Mouse (Mus musculus) embryonic facial prominence, embryonic 10.5 days (tissue): ENCODE measurements around the gene Pik3cb. TPM values are rescaled to one million over a fixed set of nuclear protein-coding genes. Genes with fewer than 3 reads are reported as not detected.
A peak's percentile ranks its signal among the peaks of the same experiment; 100 is the strongest.

Source experiments
- DNase-seq: peaks from one replicate; pipeline ENCODE4 v3.0.0-alpha.2; 2017; ENCODE audit warnings: low spot score
- H3K27ac ChIP-seq: fragments of 300-500 bp; sonication (generic); replicated peaks from 2 replicates; pipeline ENCODE4 v1.5.1; 2016; ENCODE audit warnings: mild to moderate bottlenecking
- H3K27me3 ChIP-seq: fragments of 300-500 bp; sonication (generic); replicated peaks from 2 replicates; pipeline ENCODE4 v1.6.1; 2016; ENCODE audit warnings: low read depth, mild to moderate bottlenecking; ENCODE audit not compliant: poor library complexity, severe bottlenecking
- H3K36me3 ChIP-seq: fragments of 300-500 bp; sonication (generic); replicated peaks from 2 replicates; pipeline ENCODE4 v1.6.1; 2016; ENCODE audit warnings: mild to moderate bottlenecking, moderate library complexity
- H3K4me1 ChIP-seq: fragments of 300-500 bp; sonication (generic); 2 replicates; pipeline ENCODE4 v1.6.1; 2016
- H3K4me3 ChIP-seq: fragments of 300-500 bp; sonication (generic); 2 replicates; pipeline ENCODE4 v1.5.1; 2016; ENCODE audit warnings: mild to moderate bottlenecking, moderate library complexity
- H3K9me3 ChIP-seq: fragments of 300-500 bp; sonication (generic); 2 replicates; pipeline ENCODE4 v1.6.1; 2016; ENCODE audit warnings: mild to moderate bottlenecking
- WGBS: fragments of 180-500 bp; shearing (Covaris S2); methylation state at CpG from one replicate; pipeline ENCODE4 v1.1.7; 2016; 5-methylcytosine and 5-hydroxymethylcytosine counted together
- polyA plus RNA-seq: library from polyadenylated mRNA; unstranded; fragments of >200 nt; fragmentation: Nextera tagmentation; extraction: Ambion mirVana; gene quantifications from 2 replicates; pipeline ENCODE4 v1.2.1, GENCODE M21; 2016

The Pik3cb gene
- polyA plus RNA-seq, 1 experiment from 2014 or later: 1.3 TPM

GRCm38 (mm10) chr9:99141618-99142017 is 1.2 kb upstream of the Pik3cb start:
- 90% methylated on average over 8 of the region's 8 CpGs for WGBS
- Histone ChIP-seq H3K4me1 (peaks cover 21% of the 10 kb centered on the region), H3K36me3 (no peaks in the 10 kb centered on the region), H3K27ac (no peak overlapping the region), H3K4me3 (no peak overlapping the region), H3K9me3 (no peaks in the 10 kb centered on the region), H3K27me3 (peaks cover 35% of the 10 kb centered on the region)
- DNase-seq: no peak

DNA sequence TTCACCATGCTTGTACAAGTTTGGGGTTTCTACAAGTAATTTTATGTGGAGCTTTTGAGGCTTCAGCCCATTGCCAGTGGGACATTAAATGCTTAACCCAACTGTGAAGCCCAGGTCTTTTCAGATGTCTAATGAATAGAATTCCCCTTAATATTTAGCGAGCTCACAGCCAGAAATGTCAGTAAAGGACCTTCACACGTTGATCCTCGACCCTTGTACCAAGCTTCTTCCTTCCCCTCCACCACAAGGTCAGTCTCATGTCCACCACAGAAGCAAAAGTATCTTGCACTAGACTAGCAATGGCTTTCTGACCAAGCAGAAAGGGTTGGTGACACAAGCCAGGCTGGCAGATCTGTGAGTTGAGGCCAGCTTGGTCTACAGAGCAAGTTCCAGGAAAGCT is 750 bp upstream of the Pik3cb start:
- Histone ChIP-seq H3K9me3 (no peaks in the 10 kb centered on the region), H3K27ac (no peak overlapping the region), H3K36me3 (no peaks in the 10 kb centered on the region), H3K4me1 (peaks cover 21% of the 10 kb centered on the region), H3K27me3 (peaks cover 35% of the 10 kb centered on the region), H3K4me3 (peak overlapping the region; percentile 89)
- DNase-seq: no peak
- 52% methylated on average over 3 of the region's 3 CpGs for WGBS

- Histone ChIP-seq H3K9me3 (no peaks in the 10 kb centered on the region), H3K4me1 (peaks cover 18% of the 10 kb centered on the region), H3K27ac (peak overlapping the region; percentile 91), H3K27me3 (peaks cover 35% of the 10 kb centered on the region), H3K4me3 (peak overlapping the region; percentile 89), H3K36me3 (no peaks in the 10 kb centered on the region)
- WGBS: 1% methylated on average over 77 of the region's 77 CpGs
- DNase-seq: peak; percentile 63
These were observed 1.0 kb downstream of the Pik3cb start for GRCm38 (mm10) chr9:99139194-99140023.

DNA sequence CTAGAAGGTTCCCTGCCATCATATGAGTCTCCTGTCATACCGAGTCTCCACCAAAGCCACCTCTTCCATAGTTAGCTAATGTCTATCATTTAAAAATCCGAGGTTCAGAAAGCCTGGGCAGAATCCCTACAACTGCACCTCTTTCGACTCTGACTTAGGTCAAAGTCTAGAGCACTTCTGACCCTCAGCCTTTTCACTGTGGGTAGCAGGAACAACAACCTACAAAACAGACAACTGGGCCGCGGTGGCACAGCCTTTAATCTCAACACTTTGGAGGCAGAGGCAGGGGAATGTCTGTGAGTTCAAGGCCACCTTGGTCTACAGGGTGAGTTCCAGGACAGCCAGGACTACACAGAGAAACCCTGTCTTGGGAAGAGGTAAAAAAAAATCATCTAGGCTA is 3.1 kb downstream of the Pik3cb start:
- H3K36me3 ChIP-seq: no peaks in the 10 kb centered on the region
- WGBS: 80% methylated on average over 5 of the region's 5 CpGs
- no peak overlapping the region for H3K4me3 ChIP-seq
- no peaks in the 10 kb centered on the region for H3K9me3 ChIP-seq
- H3K27me3 ChIP-seq: peaks cover 32% of the 10 kb centered on the region
- no peak for DNase-seq
- H3K27ac ChIP-seq: no peak overlapping the region
- peaks cover 20% of the 10 kb centered on the region for H3K4me1 ChIP-seq

DNA sequence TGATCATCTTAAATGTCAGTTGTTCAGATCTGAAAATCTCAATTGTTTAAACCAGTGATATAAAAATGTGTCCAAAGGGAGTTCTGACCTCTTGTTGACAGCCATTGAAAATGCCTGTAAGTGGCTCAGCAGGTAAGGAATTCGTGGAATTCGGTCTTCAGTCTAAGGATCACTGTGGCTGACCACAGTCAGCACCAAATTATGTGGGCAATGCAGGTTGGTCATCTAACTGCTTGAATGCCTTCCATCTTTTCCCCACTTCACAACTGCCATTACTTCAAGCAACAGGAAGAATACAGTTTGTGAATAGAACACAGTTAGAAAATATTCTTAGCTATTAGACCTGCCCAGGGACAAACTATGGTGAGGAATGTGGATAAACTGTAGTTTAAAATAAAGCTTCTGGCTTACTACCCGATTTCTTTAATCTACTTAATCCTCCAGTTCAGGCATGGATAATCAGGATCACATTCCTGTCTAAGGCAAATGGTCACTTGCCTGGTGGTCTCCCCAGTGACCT is 8.4 kb downstream of the Pik3cb start:
- H3K9me3 ChIP-seq: no peaks in the 10 kb centered on the region
- no peak overlapping the region for H3K27ac ChIP-seq
- no peak overlapping the region for H3K4me3 ChIP-seq
- H3K36me3 ChIP-seq: no peaks in the 10 kb centered on the region
- no peaks in the 10 kb centered on the region for H3K27me3 ChIP-seq
- WGBS: 43% methylated on average over 3 of the region's 3 CpGs
- DNase-seq: no peak
- H3K4me1 ChIP-seq: peaks cover 23% of the 10 kb centered on the region

DNA sequence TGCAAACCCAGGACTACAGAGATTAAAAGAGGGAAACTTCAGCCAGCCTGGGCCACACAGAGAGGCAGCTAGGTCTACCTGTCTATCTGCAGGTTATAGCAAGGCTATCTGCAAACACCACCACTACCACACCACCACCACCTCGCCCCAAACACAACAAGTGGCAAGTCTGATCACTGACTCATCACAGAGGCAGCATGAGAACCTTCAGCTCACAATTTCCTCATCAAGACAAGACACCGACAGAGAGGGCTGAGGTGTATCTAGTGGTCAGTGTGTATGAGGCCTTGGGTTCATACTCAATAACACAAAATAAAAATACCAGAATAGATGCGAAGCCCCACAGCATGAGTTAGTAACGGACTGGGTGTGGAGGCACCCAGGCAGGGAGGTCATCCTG is 9.3 kb downstream of the Pik3cb start:
- no peak overlapping the region for H3K27ac ChIP-seq
- H3K4me1 ChIP-seq: peaks cover 23% of the 10 kb centered on the region
- DNase-seq: no peak
- no peaks in the 10 kb centered on the region for H3K36me3 ChIP-seq
- H3K4me3 ChIP-seq: no peak overlapping the region
- 82% methylated on average over 4 of the region's 4 CpGs for WGBS
- no peaks in the 10 kb centered on the region for H3K9me3 ChIP-seq
- H3K27me3 ChIP-seq: no peaks in the 10 kb centered on the region

DNA sequence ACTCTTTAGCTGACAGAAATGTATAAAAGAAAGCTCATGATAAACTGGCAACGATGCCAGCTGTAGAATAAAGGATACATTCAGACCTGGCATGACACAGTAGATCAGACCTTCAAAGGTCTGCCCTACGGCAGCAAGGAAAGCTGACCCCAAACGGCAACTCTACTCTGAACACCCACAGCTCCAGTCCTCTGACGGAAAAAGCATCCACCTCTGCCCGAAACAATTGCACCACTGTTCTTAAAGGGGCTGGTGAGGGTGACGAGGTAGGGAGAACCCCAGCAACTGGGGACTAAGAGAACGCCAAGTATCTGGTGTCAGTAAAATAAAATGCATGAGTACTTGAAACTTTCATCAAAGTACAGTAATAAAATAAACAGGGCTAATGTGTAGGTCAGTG is 12.8 kb downstream of the Pik3cb start:
- Histone ChIP-seq H3K4me1 (peaks cover 23% of the 10 kb centered on the region), H3K27ac (no peak overlapping the region), H3K27me3 (no peaks in the 10 kb centered on the region), H3K36me3 (no peaks in the 10 kb centered on the region), H3K4me3 (no peak overlapping the region), H3K9me3 (no peaks in the 10 kb centered on the region)
- WGBS: 35% methylated on average over 7 of the region's 7 CpGs
- no peak for DNase-seq

- no peaks in the 10 kb centered on the region for H3K9me3 ChIP-seq
- DNase-seq: no peak
- no peak overlapping the region for H3K27ac ChIP-seq
- WGBS: 83% methylated on average over 4 of the region's 4 CpGs
- no peak overlapping the region for H3K4me3 ChIP-seq
- H3K36me3 ChIP-seq: 0 out of 2 replicates have a peak, but pooled peaks cover 8% of the 10 kb centered on the region
- H3K4me1 ChIP-seq: peaks cover 5% of the 10 kb centered on the region; the same call in 1 of the 2 replicates
- no peaks in the 10 kb centered on the region for H3K27me3 ChIP-seq
These were observed 17.7 kb downstream of the Pik3cb start for GRCm38 (mm10) chr9:99122749-99123148.

DNA sequence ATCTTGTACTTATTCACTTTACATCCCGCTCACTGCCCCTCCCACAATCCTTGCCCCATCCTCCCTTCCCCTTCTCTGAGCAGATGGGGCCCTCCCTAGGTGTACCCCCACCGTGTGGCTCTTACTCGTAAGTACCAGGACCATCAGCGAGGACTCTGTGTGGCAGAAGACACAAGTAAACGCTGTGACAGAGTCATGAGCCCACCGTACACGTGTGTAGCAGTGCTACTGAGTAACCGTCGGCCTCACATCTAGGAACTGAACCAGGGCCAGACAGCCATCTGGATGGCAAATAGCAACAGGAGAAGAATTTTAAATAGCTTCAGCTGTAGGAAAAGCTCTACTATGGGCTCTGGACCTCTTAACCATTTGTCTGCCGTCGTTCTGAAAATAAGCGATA is 28.0 kb downstream of the Pik3cb start:
- Histone ChIP-seq H3K27me3 (no peaks in the 10 kb centered on the region), H3K4me3 (no peak overlapping the region), H3K4me1 (peaks cover 9% of the 10 kb centered on the region), H3K27ac (no peak overlapping the region), H3K9me3 (no peaks in the 10 kb centered on the region), H3K36me3 (no peaks in the 10 kb centered on the region)
- 78% methylated on average over 12 of the region's 12 CpGs for WGBS
- DNase-seq: no peak

- WGBS: 70% methylated on average over 1 of the region's 1 CpGs
- peaks cover 3% of the 10 kb centered on the region; the same call in 1 of the 2 replicates for H3K36me3 ChIP-seq
These were observed 29.3 kb downstream of the Pik3cb start for GRCm38 (mm10) chr9:99111085-99111484.

GRCm38 (mm10) chr9:99110213-99110612 is 30.2 kb downstream of the Pik3cb start:
- Histone ChIP-seq H3K27ac (no peak overlapping the region), H3K4me3 (no peak overlapping the region), H3K4me1 (peaks cover 9% of the 10 kb centered on the region), H3K27me3 (no peaks in the 10 kb centered on the region), H3K9me3 (peaks cover 4% of the 10 kb centered on the region; the same call in 1 of the 2 replicates), H3K36me3 (peaks cover 10% of the 10 kb centered on the region)
- 65% methylated on average over 5 of the region's 5 CpGs for WGBS
- no peak for DNase-seq

More at GRCm38 (mm10) chr9:99111085-99111484, 29.3 kb downstream of the Pik3cb start:
- Histone ChIP-seq H3K27ac (no peak overlapping the region), H3K4me3 (no peak overlapping the region), H3K4me1 (peaks cover 9% of the 10 kb centered on the region), H3K27me3 (no peaks in the 10 kb centered on the region), H3K9me3 (peaks cover 4% of the 10 kb centered on the region; the same call in 1 of the 2 replicates)
- DNase-seq: no peak

DNA sequence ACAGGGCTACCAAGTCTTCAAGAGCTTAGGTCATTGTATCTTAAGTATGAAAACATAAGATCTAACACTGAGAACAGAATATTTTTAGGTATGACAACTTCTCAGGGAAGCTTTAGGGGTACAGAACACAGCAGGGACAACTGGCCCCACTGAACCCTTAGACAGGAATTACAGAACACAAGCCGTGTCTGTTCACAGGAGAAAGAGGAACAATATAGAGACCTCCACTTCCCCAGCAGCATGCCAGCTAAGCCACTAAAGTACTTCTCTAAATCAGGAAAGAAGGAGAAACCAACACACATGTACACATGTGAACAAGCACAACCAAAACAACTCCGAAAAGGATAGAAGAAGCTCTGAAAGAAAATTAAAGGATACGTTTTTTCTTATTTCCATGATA is 30.8 kb downstream of the Pik3cb start:
- WGBS: 85% methylated on average over 3 of the region's 3 CpGs
- Histone ChIP-seq H3K27ac (no peak overlapping the region), H3K4me1 (peaks cover 9% of the 10 kb centered on the region), H3K36me3 (peaks cover 16% of the 10 kb centered on the region), H3K27me3 (no peaks in the 10 kb centered on the region), H3K4me3 (no peak overlapping the region), H3K9me3 (peaks cover 4% of the 10 kb centered on the region; the same call in 1 of the 2 replicates)
- no peak for DNase-seq

GRCm38 (mm10) chr9:99104449-99104848 is 36.0 kb downstream of the Pik3cb start:
- Histone ChIP-seq H3K27me3 (no peaks in the 10 kb centered on the region), H3K36me3 (peaks cover 26% of the 10 kb centered on the region), H3K27ac (no peak overlapping the region), H3K4me3 (no peak overlapping the region), H3K4me1 (no peaks in the 10 kb centered on the region), H3K9me3 (peaks cover 7% of the 10 kb centered on the region; the same call in 1 of the 2 replicates)
- WGBS: 91% methylated on average over 2 of the region's 2 CpGs
- DNase-seq: no peak
